ENCODE assay signal across 8 mouse cellular contexts in the genomic region with DNA sequence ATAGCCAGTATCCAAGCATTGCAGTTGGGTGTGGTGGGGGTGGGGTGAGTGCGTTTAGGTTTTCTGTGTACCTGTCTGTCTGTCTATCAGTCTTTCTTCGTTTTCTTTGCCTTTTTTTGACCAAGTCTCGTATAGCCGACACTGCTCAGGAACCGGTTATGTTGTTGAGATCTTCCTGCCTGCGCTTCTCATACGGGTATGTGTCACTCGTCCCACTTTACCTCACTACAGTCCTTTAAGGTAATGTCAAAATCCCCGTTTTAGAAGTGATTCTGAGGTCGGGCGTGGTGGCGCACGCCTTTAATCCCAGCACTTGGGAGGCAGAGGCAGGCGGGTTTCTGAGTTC. TPM values are rescaled to one million over a fixed set of nuclear protein-coding genes. Genes with fewer than 3 reads are reported as not detected.
DNase-seq lines count a peak whose midpoint lies in the region; ATAC-seq and TF ChIP-seq lines count a peak whose summit lies in the region.

No protein-coding gene starts in this region.

- H3K4me1 ChIP-seq in embryonic facial prominence, embryonic 10.5 days: peaks cover 7% of the 10 kb centered on the region
- H3K4me1 ChIP-seq in hindbrain, postnatal 0 days (ENCODE audit: insufficient read depth, low read length): no peaks in the 10 kb centered on the region
- no peaks in the 10 kb centered on the region for H3K4me1 ChIP-seq in midbrain, postnatal 0 days (ENCODE audit: insufficient read depth, low read length)

- peak overlapping the region; percentile 97 for H3K27ac ChIP-seq in layer of hippocampus, adult 2 months
- H3K27ac ChIP-seq in embryonic facial prominence, embryonic 10.5 days (replicated peaks): peak overlapping the region; percentile 92
- no peak overlapping the region for H3K27ac ChIP-seq in hindbrain, postnatal 0 days
- H3K27ac ChIP-seq in midbrain, postnatal 0 days (ENCODE audit: low read depth, low read length): no peak overlapping the region; the same call in 1 of the 2 replicates

- ATAC-seq in hindbrain, postnatal 0 days: peak; percentile 64; the same call in 1 of the 2 replicates
- ATAC-seq in midbrain, postnatal 0 days (ENCODE audit: low FRiP score): peak; percentile 56; the same call in 1 of the 2 replicates

- no peak for DNase-seq in layer of hippocampus, adult 2 months (ENCODE audit: low spot score in 2 of 2)
- no peak for DNase-seq in layer of hippocampus, postnatal 36 days
- no peak for DNase-seq in embryonic facial prominence, embryonic 10.5 days (ENCODE audit: low spot score)
- DNase-seq in hindbrain, postnatal 0 days (ENCODE audit: low spot score): no peak
- DNase-seq in midbrain, postnatal 0 days (ENCODE audit: low spot score): no peak
- no peak for DNase-seq in left cerebral cortex, adult 11 months (ENCODE audit: low spot score)
- no peak for DNase-seq in left cerebral cortex, postnatal 4 days
- no peak for DNase-seq in kidney, postnatal 14 days

- H3K36me3 ChIP-seq in embryonic facial prominence, embryonic 10.5 days (replicated peaks): no peaks in the 10 kb centered on the region
- no peaks in the 10 kb centered on the region for H3K36me3 ChIP-seq in hindbrain, postnatal 0 days (ENCODE audit: insufficient read depth, low read length)
- H3K36me3 ChIP-seq in midbrain, postnatal 0 days (ENCODE audit: insufficient read depth, low read length): no peaks in the 10 kb centered on the region

- intact Hi-C loops in left cerebral cortex, postnatal 4 days (cut with DNase I): no loop called here

- H3K4me2 ChIP-seq in hindbrain, postnatal 0 days (ENCODE audit: low read depth, low read length): peak overlapping the region; percentile 93
- peak overlapping the region; percentile 58 for H3K4me2 ChIP-seq in midbrain, postnatal 0 days (ENCODE audit: low read depth, low read length, poor library complexity, severe bottlenecking)

- TF ChIP-seq CTCF in layer of hippocampus, adult 2 months (conservative IDR thresholded peaks at IDR 0.05): no peak
- no peak for TF ChIP-seq CTCF in hindbrain, postnatal 0 days (IDR thresholded peaks at IDR 0.05; ENCODE audit: low read depth)
- no peak for TF ChIP-seq CTCF in midbrain, postnatal 0 days (IDR thresholded peaks at IDR 0.05)

- peak overlapping the region; percentile 79 for H3K4me3 ChIP-seq in layer of hippocampus, adult 2 months
- H3K4me3 ChIP-seq in embryonic facial prominence, embryonic 10.5 days: peak overlapping the region; percentile 79
- peak overlapping the region; percentile 84 for H3K4me3 ChIP-seq in hindbrain, postnatal 0 days (ENCODE audit: low read length)
- H3K4me3 ChIP-seq in midbrain, postnatal 0 days (ENCODE audit: low read depth, low read length): peak overlapping the region; percentile 79

- peak overlapping the region; percentile 65 for H3K9ac ChIP-seq in hindbrain, postnatal 0 days (replicated peaks; ENCODE audit: low read length)
- peak overlapping the region; percentile 75 for H3K9ac ChIP-seq in midbrain, postnatal 0 days (replicated peaks; ENCODE audit: low read length, poor library complexity, severe bottlenecking)

- H3K27me3 ChIP-seq in embryonic facial prominence, embryonic 10.5 days (replicated peaks; ENCODE audit: low read depth, poor library complexity, severe bottlenecking): no peaks in the 10 kb centered on the region
- no peaks in the 10 kb centered on the region for H3K27me3 ChIP-seq in hindbrain, postnatal 0 days (ENCODE audit: insufficient read depth, low read length)
- no peaks in the 10 kb centered on the region for H3K27me3 ChIP-seq in midbrain, postnatal 0 days (ENCODE audit: insufficient read depth, low read length)

- no peaks in the 10 kb centered on the region for H3K9me3 ChIP-seq in embryonic facial prominence, embryonic 10.5 days
- no peaks in the 10 kb centered on the region for H3K9me3 ChIP-seq in hindbrain, postnatal 0 days (ENCODE audit: low read length)
- H3K9me3 ChIP-seq in midbrain, postnatal 0 days (ENCODE audit: low read length): no peaks in the 10 kb centered on the region

- 13% methylated on average over 14 of the region's 14 CpGs for WGBS in embryonic facial prominence, embryonic 10.5 days
- WGBS in hindbrain, postnatal 0 days: 8% methylated on average over 14 of the region's 14 CpGs
- 12% methylated on average over 14 of the region's 14 CpGs for WGBS in midbrain, postnatal 0 days

RNA-seq across cellular contexts. Expression of a gene that starts 0.6 kb away (rescaled TPM):
- 10 to 100 TPM; 29.8 to 33.3 TPM for total RNA-seq in layer of hippocampus, adult 2 months (2021)
- 10 to 100 TPM; 31.9 to 36.4 TPM for total RNA-seq in layer of hippocampus, postnatal 36 days (2021)
- polyA plus RNA-seq in embryonic facial prominence, embryonic 10.5 days (2016; fragmentation: Nextera tagmentation; extraction: Ambion mirVana): 8.3 and 10.6 TPM in 2 replicates
- 2.2 and 8.8 TPM in 2 replicates for total RNA-seq in hindbrain, postnatal 0 days (2014; rRNA removed)
- 9.3 and 9.8 TPM in 2 replicates for polyA plus RNA-seq in hindbrain, postnatal 0 days (2015; fragmentation: Nextera tagmentation; extraction: Ambion mirVana)
- total RNA-seq in midbrain, postnatal 0 days (2014; rRNA removed): 7.4 and 8.0 TPM in 2 replicates
- 5.9 and 9.3 TPM in 2 replicates for polyA plus RNA-seq in midbrain, postnatal 0 days (2015; fragmentation: Nextera tagmentation; extraction: Ambion mirVana)
- 1 to 10 TPM; 4.4 to 4.7 TPM for total RNA-seq in left cerebral cortex, postnatal 4 days (2021)

RNA-seq across cellular contexts. Expression of a gene that starts 24.7 kb away (rescaled TPM):
- under 1 TPM; 0.49 to 0.61 TPM for total RNA-seq in layer of hippocampus, adult 2 months (2021)
- under 1 TPM; 0.42 to 0.53 TPM for total RNA-seq in layer of hippocampus, postnatal 36 days (2021)
- 0.36 and 0.52 TPM in 2 replicates for polyA plus RNA-seq in embryonic facial prominence, embryonic 10.5 days (2016; fragmentation: Nextera tagmentation; extraction: Ambion mirVana)
- not detected in 2 replicates for total RNA-seq in hindbrain, postnatal 0 days (2014; rRNA removed)
- polyA plus RNA-seq in hindbrain, postnatal 0 days (2015; fragmentation: Nextera tagmentation; extraction: Ambion mirVana): 0.43 and 0.48 TPM in 2 replicates
- 0.11 TPM in 1 of 2 replicates, not detected in the other for total RNA-seq in midbrain, postnatal 0 days (2014; rRNA removed)
- 0.34 and 0.64 TPM in 2 replicates for polyA plus RNA-seq in midbrain, postnatal 0 days (2015; fragmentation: Nextera tagmentation; extraction: Ambion mirVana)
- under 1 TPM; 0.18 to 0.52 TPM for total RNA-seq in left cerebral cortex, postnatal 4 days (2021)

Comparison
In these comparisons a context has a peak if more than half of its experiments do, and no peak if none do; other contexts are left out.
1. H3K27ac ChIP-seq: peak in layer of hippocampus, adult 2 months (single experiment) and embryonic facial prominence, embryonic 10.5 days (single experiment); none in hindbrain, postnatal 0 days (single experiment) and midbrain, postnatal 0 days (single experiment).
2. Peak in every context shown above with its lines, with median percentiles within 50 percentile points of each other: H3K4me3 ChIP-seq.